Mouse (Mus musculus) kidney, adult 10 weeks (tissue): ENCODE data around the gene Hs3st5. TPM values are rescaled to one million over a fixed set of nuclear protein-coding genes. Genes with fewer than 3 reads are reported as not detected.

Experiments
- polyA plus RNA-seq: library from polyadenylated mRNA; stranded (reverse); fragments of 350-450 nt; fragmentation: Illumina TruSeq; extraction: RNeasy Lipid Tissue Mini Kit (QIAGEN cat#74804); gene quantifications from one replicate; pipeline ENCODE4 v1.2.3, GENCODE M21; 2014; ENCODE audit warnings: low read depth, low replicate concordance

Hs3st5 gene
- polyA plus RNA-seq = not detected

DNA sequence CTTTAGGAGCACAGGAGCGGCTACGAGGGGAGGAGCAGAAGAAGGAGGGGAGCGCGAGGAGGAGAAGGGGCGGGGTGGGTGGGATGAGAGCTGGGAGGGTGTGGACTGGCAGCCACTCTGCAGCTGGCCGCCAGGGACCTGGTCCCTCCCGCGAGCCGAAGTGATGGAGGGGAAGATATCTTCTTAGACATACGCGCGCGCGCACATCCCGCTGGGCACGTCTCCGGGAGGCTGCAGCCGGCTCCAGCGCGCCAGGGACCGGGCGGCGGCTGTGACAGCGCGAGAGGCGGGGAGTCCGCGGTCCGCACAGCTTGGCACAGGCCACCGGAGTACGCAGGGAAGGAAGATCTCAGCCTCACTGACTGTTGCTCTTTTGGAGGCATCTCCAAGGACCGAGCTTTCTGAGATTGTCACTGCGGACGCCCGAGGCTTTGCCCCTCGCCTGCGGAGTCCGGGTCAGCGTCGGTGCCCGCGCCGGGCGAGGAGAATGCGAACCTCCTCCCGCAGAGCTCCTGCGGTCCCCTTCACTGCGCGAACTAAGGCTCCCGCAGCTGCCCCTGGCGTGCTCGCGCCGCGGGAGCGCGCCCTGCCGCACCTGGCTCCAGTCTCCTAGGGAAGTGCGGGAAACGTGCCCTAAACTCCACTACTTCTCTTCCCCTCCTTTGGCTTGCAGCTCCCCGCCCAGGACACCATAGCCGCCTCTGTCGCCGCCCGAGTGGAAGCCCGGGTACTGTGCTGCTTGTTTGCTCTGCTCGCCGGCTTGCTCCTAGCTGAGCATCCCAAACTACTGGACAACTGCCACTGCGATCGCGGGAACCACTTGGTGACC, at the start of gene Hs3st5:
Gene Hs3st5 (plus strand): TSS at position 88 of the 829 bp plus-strand sequence.

